Mouse (Mus musculus): ENCODE measurements around the gene Tmem267. TPM values are rescaled to one million over a fixed set of nuclear protein-coding genes. Genes with fewer than 3 reads are reported as not detected.

The Tmem267 gene
- polyA plus RNA-seq, 1 experiment: 7.5 TPM

DNA sequence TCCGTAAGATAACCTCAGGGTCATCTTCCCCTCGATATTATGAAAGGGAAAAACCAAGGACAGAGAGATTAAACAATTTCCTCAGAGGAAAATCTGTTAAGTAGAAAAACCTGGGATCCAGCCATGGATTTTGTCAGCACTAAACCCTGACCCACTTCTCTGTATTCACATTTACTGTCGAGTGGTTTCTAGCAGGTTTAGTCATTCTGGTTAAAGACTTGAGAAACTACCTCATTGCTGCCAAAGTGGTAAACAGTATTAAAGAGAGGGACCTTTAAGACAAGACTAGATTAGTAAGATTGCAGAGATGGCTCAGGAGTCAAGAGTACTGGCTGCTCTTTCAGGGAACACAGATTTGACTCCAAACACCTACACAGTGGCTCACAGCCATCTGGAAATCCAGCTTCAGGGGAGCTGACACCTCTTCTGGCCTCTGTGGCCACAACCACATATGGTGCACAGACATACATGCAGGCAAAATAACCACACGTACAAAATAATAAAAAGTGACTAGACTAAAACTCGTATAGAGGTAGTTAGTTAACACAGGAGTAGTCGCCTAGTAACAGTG, 169.1 kb downstream of the Tmem267 start:
- no peak for DNase-seq
- 76% methylated on average over 6 of the region's 6 CpGs for WGBS
- Histone ChIP-seq H3K36me3 (ENCODE audit: control insufficient read depth, insufficient read depth, low read length) (no peaks in the 10 kb centered on the region), H3K27me3 (replicated peaks; ENCODE audit: control insufficient read depth, insufficient read depth, low read length) (no peaks in the 10 kb centered on the region), H3K4me1 (ENCODE audit: control insufficient read depth, insufficient read depth, low read length) (no peaks in the 10 kb centered on the region), H3K27ac (ENCODE audit: insufficient read depth, low read depth, low read length) (no peak overlapping the region), H3K4me3 (ENCODE audit: insufficient read depth, low read depth, low read length) (no peak overlapping the region)
- no peak for TF ChIP-seq CTCF (conservative IDR thresholded peaks at IDR 0.05; ENCODE audit: insufficient read depth, insufficient read length, low read depth, low read length)
- TF ChIP-seq POLR2A (IDR thresholded peaks at IDR 0.05; ENCODE audit: low read depth, low read length): no peak

Other genes with a start within 250 kb of the Tmem267 start
- 19.8 and 23.9 TPM in 2 replicates for gene Paip1, start 59.4 kb upstream of the Tmem267 start, polyA plus RNA-seq (2012; rRNA removed)
- 22.3 and 23.3 TPM in 2 replicates for gene 4833420G17Rik, start 25.3 kb upstream of the Tmem267 start, polyA plus RNA-seq (2012; rRNA removed)
- 1.9 and 2.7 TPM in 2 replicates for gene 3110070M22Rik, start 344 bp downstream of the Tmem267 start, polyA plus RNA-seq (2012; rRNA removed)
- gene Ccl28, start 135.8 kb downstream of the Tmem267 start, polyA plus RNA-seq (2012; rRNA removed): 2.3 and 3.2 TPM in 2 replicates
- 67.5 and 86.3 TPM in 2 replicates for gene Hmgcs1, start 202.3 kb downstream of the Tmem267 start, polyA plus RNA-seq (2012; rRNA removed)